Mouse (Mus musculus) limb, embryonic 11.5 days (tissue): ENCODE results near the gene Cacybp. TPM values are rescaled to one million over a fixed set of nuclear protein-coding genes. Genes with fewer than 3 reads are reported as not detected.

Experiments used
- ATAC-seq: fragments of 200-750 bp; cut with Nextera tagmentation; 2 replicates; pipeline ENCODE4 v1.8.0; 2017; ENCODE audit warnings: low read depth; ENCODE audit not compliant: insufficient number of reproducible peaks, low FRiP score, low TSS enrichment
- DNase-seq: peaks from one replicate; pipeline ENCODE4 v3.0.0-alpha.2; 2015; ENCODE audit warnings: low spot score
- H3K27ac ChIP-seq: fragments of 300-500 bp; sonication (generic); replicated peaks from 2 replicates; pipeline ENCODE4 v1.5.1; 2014; ENCODE audit warnings: low read depth, mild to moderate bottlenecking, low read length
- H3K27me3 ChIP-seq: fragments of 300-500 bp; sonication (generic); 2 replicates; pipeline ENCODE4 v1.6.1; 2014; ENCODE audit warnings: mild to moderate bottlenecking, low read length, mixed read lengths; ENCODE audit not compliant: control insufficient read depth, insufficient read depth
- H3K36me3 ChIP-seq: fragments of 300-500 bp; sonication (generic); 2 replicates; pipeline ENCODE4 v1.6.1; 2014; ENCODE audit warnings: mild to moderate bottlenecking, low read length, moderate library complexity, mixed read lengths; ENCODE audit not compliant: control insufficient read depth, insufficient read depth
- H3K4me1 ChIP-seq: fragments of 300-500 bp; sonication (generic); 2 replicates; pipeline ENCODE4 v1.6.1; 2014; ENCODE audit warnings: low read length, mixed read lengths; ENCODE audit not compliant: control insufficient read depth, insufficient read depth
- H3K4me2 ChIP-seq: fragments of 300-500 bp; sonication (generic); 2 replicates; pipeline ENCODE4 v1.6.1; 2014; ENCODE audit warnings: low read depth, mild to moderate bottlenecking, moderate library complexity; ENCODE audit not compliant: severe bottlenecking
- H3K4me3 ChIP-seq: fragments of 300-500 bp; sonication (generic); 2 replicates; pipeline ENCODE4 v1.5.1; 2014; ENCODE audit warnings: low read depth, low read length
- H3K9ac ChIP-seq: fragments of 300-500 bp; sonication (generic); 2 replicates; pipeline ENCODE4 v1.6.1; 2014; ENCODE audit warnings: mild to moderate bottlenecking, low read length
- H3K9me3 ChIP-seq: fragments of 300-500 bp; sonication (generic); 2 replicates; pipeline ENCODE4 v1.6.1; 2016; ENCODE audit warnings: low read length; ENCODE audit not compliant: control insufficient read depth
- WGBS: fragments of 180-500 bp; shearing (Covaris S2); extraction: QIAGEN DNeasy Blood & Tissue Kit; methylation state at CpG from one replicate; pipeline ENCODE4 v1.1.7; 2014; 5-methylcytosine and 5-hydroxymethylcytosine counted together
- polyA plus RNA-seq: library from polyadenylated mRNA; unstranded; fragments of >200 nt; fragmentation: Nextera tagmentation; extraction: Ambion mirVana; gene quantifications from 2 replicates; pipeline ENCODE4 v1.2.1, GENCODE M21; 2014

The Cacybp gene
- polyA plus RNA-seq, 1 experiment from 2014 or later: 326 TPM

DNA sequence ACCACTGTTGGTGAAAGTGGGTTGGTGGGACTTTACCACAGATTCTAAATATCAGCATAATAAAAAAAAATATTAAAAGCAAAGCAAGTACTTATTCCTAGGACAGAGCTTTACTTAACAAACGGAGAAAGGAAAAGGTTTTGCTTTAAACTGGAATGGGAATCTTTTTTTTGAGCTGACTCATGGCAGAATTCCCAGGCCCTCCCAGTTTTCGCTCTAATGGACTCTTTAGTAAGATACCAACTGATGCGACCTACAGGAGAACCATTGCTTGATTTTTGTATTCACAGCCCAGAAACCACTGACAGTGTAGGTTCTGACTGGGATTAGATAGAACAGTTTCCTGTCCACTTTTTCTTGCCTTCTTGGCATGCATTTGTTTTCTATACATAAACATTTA is 2.1 kb downstream of the Cacybp start:
- Histone ChIP-seq H3K4me1 (peaks cover 8% of the 10 kb centered on the region; the same call in 1 of the 2 replicates), H3K27ac (no peak overlapping the region), H3K9ac (0 out of 2 replicates have a peak overlapping the region, but pooled peaks have one; percentile 17), H3K4me3 (peak overlapping the region; percentile 91; the same call in 1 of the 2 replicates), H3K4me2 (peak overlapping the region; percentile 62), H3K27me3 (no peaks in the 10 kb centered on the region), H3K36me3 (peaks cover 4% of the 10 kb centered on the region; the same call in 1 of the 2 replicates), H3K9me3 (no peaks in the 10 kb centered on the region)
- ATAC-seq: no peak
- no peak for DNase-seq
- 77% methylated on average over 3 of the region's 3 CpGs for WGBS

DNA sequence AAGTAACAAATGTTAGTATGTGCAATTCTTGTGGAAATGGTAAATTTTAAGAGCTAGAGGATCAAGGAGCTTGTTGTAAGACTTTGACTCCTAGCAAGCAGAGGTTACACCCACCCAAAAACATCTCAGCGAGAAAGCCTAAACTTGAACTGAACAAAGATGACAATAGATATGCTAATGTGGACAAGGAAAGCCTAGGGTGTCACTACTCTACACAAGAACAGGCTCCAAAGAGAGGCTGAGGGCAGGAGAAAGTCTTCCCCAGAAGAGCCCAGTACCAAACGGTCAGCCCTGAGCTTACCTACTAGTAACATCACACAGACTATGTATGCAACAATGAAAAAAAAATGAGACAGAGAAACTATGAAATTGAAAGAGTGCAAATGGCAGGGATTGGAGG is 2.8 kb downstream of the Cacybp start:
- H3K36me3 ChIP-seq: peaks cover 8% of the 10 kb centered on the region
- ATAC-seq: no peak
- H3K4me2 ChIP-seq: no peak overlapping the region
- no peaks in the 10 kb centered on the region for H3K27me3 ChIP-seq
- no peaks in the 10 kb centered on the region for H3K9me3 ChIP-seq
- no peak overlapping the region for H3K9ac ChIP-seq
- 89% methylated on average over 2 of the region's 2 CpGs for WGBS
- H3K4me3 ChIP-seq: no peak overlapping the region
- H3K4me1 ChIP-seq: peaks cover 8% of the 10 kb centered on the region; the same call in 1 of the 2 replicates
- DNase-seq: no peak
- no peak overlapping the region for H3K27ac ChIP-seq

DNA sequence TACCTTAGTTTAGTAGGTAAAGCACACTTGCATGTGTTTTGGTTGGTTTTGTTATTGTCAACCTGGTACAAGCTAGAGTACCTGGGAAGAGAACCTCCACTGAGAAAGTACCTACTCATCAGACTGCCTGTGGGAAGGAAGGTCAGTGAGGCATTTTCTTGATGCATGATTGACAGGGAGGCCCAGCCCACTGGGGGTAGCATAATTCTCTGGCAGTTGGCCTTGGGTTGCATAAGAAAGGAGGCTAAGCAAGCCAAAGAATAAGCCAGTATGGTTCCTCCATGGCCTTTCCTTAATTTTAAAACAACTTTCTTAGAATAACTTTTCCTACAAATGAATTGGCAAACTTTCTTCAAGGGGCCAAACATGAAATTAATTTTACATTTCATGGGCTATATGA is 7.2 kb downstream of the Cacybp start:
- H3K27me3 ChIP-seq: no peaks in the 10 kb centered on the region
- no peak for ATAC-seq

DNA sequence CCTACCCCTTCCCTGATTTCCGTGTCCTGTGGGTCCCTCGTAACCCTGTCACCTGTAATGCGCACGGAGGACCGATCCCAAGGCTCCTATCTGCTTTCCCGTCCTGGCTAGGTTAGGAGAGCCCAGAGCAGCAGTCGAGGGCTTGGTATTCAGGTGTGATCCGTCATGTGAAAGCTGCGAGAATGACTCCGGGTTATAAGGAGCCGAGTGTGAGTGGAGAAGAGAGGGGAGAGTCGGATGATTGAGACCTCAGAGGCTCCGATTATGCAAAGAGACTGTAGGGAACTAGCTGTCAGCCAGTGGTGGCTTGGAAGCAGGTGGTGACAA is 17.4 kb downstream of the Cacybp start:
- no peaks in the 10 kb centered on the region for H3K36me3 ChIP-seq
- no peaks in the 10 kb centered on the region for H3K4me1 ChIP-seq
- DNase-seq: no peak
- no peak for ATAC-seq
- no peaks in the 10 kb centered on the region for H3K9me3 ChIP-seq
- H3K4me3 ChIP-seq: peak overlapping the region; percentile 90
- no peaks in the 10 kb centered on the region for H3K27me3 ChIP-seq
- peak overlapping the region; percentile 71 for H3K4me2 ChIP-seq
- peak overlapping the region; percentile 55; the same call in 1 of the 2 replicates for H3K27ac ChIP-seq
- WGBS: 1% methylated on average over 13 of the region's 13 CpGs
- H3K9ac ChIP-seq: peak overlapping the region; percentile 85

More for the DNA sequence above, 7.2 kb downstream of the Cacybp start:
- no peaks in the 10 kb centered on the region for H3K4me1 ChIP-seq
- H3K4me2 ChIP-seq: no peak overlapping the region
- H3K27ac ChIP-seq: no peak overlapping the region
- no peak for DNase-seq
- H3K9me3 ChIP-seq: no peaks in the 10 kb centered on the region
- no peak overlapping the region for H3K4me3 ChIP-seq
- H3K36me3 ChIP-seq: peaks cover 18% of the 10 kb centered on the region
- no peak overlapping the region for H3K9ac ChIP-seq

DNA sequence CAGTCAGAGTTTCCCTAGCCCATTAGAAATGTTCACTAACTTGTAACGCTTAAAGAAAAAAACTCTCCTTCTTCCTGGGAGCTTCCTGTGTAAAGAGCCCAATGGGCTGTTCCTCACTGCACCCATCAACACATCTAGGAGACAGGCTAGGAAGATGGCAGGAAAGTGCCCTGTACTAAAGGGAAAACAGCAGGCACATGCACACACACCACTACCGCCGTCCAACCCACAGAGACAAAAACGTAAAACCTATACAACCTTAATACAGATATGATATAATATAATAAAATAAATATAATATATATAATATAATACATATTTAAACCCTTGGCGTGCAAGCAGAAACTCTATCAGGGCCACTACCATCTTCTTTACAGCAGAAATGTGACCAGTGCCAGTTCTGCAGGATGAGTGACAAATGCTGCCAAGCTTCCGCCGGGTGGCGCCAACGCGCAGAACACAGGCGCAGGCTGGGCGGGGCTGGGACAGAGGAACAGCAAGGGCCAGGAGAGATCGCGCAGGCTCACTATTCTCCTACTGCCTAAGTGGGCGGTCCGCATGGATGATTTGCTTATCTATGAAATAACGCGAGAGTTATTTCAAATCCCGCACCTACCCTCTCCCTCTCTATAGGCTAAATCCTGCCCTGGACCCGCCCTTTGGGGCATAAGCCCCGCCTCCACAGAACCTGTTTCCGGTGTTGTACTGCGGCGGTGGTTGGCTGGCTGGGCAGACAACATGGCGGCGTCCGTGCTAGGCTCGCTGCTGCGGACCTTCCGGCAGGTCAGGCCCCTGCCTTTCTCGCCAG is 17.9 kb downstream of the Cacybp start, which contains the start of gene Mrps14:
TSS of gene Mrps14 (plus strand) at position 687 of the 808 bp plus-strand sequence.
- 8% methylated on average over 31 of the region's 31 CpGs for WGBS
- peak; percentile 95 for DNase-seq
- ATAC-seq: peak; percentile 100

DNA sequence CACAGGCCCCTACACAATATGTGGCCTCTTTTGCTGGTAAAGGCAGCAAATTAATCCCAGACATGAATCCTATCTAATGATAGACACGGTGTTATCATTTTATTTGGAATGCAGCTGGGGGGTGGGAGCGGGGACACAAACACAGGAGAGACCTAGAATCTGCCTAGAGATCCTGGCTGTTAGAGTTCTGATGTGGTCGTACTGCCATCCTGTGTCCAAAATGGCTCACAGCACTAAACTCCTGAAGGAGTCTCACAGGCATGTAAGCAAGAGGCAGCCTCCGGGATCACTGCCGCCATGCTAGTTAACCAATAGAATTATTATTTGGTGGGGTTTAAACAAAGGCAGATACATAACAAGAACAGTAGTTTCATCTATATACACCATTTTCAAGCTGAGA is 28.2 kb downstream of the Cacybp start:
- Histone ChIP-seq H3K4me3 (no peak overlapping the region), H3K4me1 (no peaks in the 10 kb centered on the region), H3K9me3 (no peaks in the 10 kb centered on the region), H3K27me3 (no peaks in the 10 kb centered on the region), H3K36me3 (no peaks in the 10 kb centered on the region), H3K4me2 (no peak overlapping the region), H3K9ac (no peak overlapping the region), H3K27ac (no peak overlapping the region)
- ATAC-seq (no peak), DNase-seq (peak; percentile 73)
- WGBS: 19% methylated on average over 5 of the region's 5 CpGs

More for the DNA sequence above, 17.9 kb downstream of the Cacybp start, which contains the start of gene Mrps14:
- Histone ChIP-seq H3K4me1 (no peaks in the 10 kb centered on the region), H3K4me2 (peak within 1 kb of the TSS; percentile 71), H3K4me3 (peak within 1 kb of the TSS; percentile 90), H3K27ac (peak within 1 kb of the TSS; percentile 55; the same call in 1 of the 2 replicates), H3K36me3 (no peaks in the 10 kb centered on the region), H3K9me3 (no peaks in the 10 kb centered on the region), H3K27me3 (no peaks in the 10 kb centered on the region), H3K9ac (peak within 1 kb of the TSS; percentile 85)

DNA sequence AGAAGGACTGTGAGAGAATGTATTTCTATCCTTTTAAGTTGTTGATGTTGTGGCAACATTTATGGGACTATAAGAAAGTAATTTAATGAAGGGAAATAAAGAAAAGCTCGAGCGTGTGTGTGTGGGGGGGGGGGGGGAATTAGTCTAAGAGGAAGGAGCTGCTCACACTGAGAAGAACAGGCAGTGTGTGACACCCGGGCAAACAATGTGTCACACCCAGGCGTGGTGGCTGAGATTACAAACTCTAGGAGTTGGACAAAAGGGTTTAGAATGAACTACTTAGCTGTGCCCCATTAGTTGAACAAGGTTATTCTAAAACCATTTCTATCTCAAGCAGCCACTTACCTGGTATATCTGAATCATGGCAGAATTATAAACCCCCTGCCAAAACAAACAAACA is 31.5 kb downstream of the Cacybp start:
- Histone ChIP-seq H3K9me3 (no peaks in the 10 kb centered on the region), H3K4me1 (no peaks in the 10 kb centered on the region), H3K9ac (no peak overlapping the region), H3K4me3 (no peak overlapping the region), H3K36me3 (no peaks in the 10 kb centered on the region), H3K27me3 (no peaks in the 10 kb centered on the region), H3K4me2 (no peak overlapping the region), H3K27ac (no peak overlapping the region)
- ATAC-seq: no peak
- DNase-seq: no peak
- 50% methylated on average over 4 of the region's 4 CpGs for WGBS

DNA sequence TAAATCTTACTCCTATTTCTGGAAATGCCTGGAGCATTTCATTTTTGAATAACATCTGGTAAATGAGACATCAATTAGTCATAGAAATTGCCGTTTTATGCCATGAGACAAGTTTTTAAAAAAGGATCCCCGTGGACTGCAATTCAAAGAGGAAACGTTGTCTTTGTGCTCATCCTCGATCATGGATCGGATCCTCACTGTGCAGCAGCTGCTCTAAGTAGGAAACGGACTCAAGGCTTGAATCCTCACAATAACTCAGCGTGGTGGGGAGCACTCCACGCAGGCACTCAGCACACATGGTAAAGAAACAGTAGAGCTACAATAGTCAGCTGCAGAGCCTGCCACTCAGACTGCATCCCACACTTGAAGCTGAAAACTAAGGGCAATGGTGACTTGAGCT is 35.8 kb downstream of the Cacybp start:
- H3K27ac ChIP-seq: no peak overlapping the region
- no peaks in the 10 kb centered on the region for H3K4me1 ChIP-seq
- ATAC-seq (no peak), DNase-seq (no peak)
- no peaks in the 10 kb centered on the region for H3K9me3 ChIP-seq
- no peak overlapping the region for H3K4me2 ChIP-seq
- WGBS: 87% methylated on average over 8 of the region's 8 CpGs
- no peak overlapping the region for H3K9ac ChIP-seq
- no peaks in the 10 kb centered on the region for H3K36me3 ChIP-seq
- H3K27me3 ChIP-seq: no peaks in the 10 kb centered on the region
- no peak overlapping the region for H3K4me3 ChIP-seq
